Mouse (Mus musculus) heart, embryonic 10.5 days (tissue): ENCODE results near the gene Tcaf1. TPM values are rescaled to one million over a fixed set of nuclear protein-coding genes. Genes with fewer than 3 reads are reported as not detected.

Experiments
- DNase-seq: peaks from one replicate; pipeline ENCODE4 v3.0.0-alpha.2; 2017; ENCODE audit warnings: low spot score
- H3K27ac ChIP-seq: fragments of 300-500 bp; sonication (generic); 2 replicates; pipeline ENCODE4 v1.5.1; 2016; ENCODE audit warnings: mild to moderate bottlenecking
- H3K27me3 ChIP-seq: fragments of 300-500 bp; sonication (generic); 2 replicates; pipeline ENCODE4 v1.6.1; 2016; ENCODE audit warnings: mild to moderate bottlenecking; ENCODE audit not compliant: poor library complexity, insufficient read depth, severe bottlenecking
- H3K36me3 ChIP-seq: fragments of 300-500 bp; sonication (generic); 2 replicates; pipeline ENCODE4 v1.6.1; 2016; ENCODE audit warnings: mild to moderate bottlenecking, moderate library complexity
- H3K4me1 ChIP-seq: fragments of 300-500 bp; sonication (generic); 2 replicates; pipeline ENCODE4 v1.6.1; 2016; ENCODE audit warnings: mild to moderate bottlenecking
- H3K4me3 ChIP-seq: fragments of 300-500 bp; sonication (generic); 2 replicates; pipeline ENCODE4 v1.5.1; 2016; ENCODE audit warnings: mild to moderate bottlenecking, moderate library complexity
- H3K9me3 ChIP-seq: fragments of 300-500 bp; sonication (generic); 2 replicates; pipeline ENCODE4 v1.6.1; 2016; ENCODE audit warnings: mild to moderate bottlenecking, moderate library complexity
- WGBS: fragments of 180-500 bp; shearing (Covaris S2); methylation state at CpG from one replicate; pipeline ENCODE4 v1.1.7; 2016; 5-methylcytosine and 5-hydroxymethylcytosine counted together
- polyA plus RNA-seq: library from polyadenylated mRNA; unstranded; fragments of >200 nt; fragmentation: Nextera tagmentation; extraction: Ambion mirVana; gene quantifications from 2 replicates; pipeline ENCODE4 v1.2.1, GENCODE M21; 2016

The Tcaf1 gene
- polyA plus RNA-seq, 1 experiment from 2014 or later: 56.8 TPM

DNA sequence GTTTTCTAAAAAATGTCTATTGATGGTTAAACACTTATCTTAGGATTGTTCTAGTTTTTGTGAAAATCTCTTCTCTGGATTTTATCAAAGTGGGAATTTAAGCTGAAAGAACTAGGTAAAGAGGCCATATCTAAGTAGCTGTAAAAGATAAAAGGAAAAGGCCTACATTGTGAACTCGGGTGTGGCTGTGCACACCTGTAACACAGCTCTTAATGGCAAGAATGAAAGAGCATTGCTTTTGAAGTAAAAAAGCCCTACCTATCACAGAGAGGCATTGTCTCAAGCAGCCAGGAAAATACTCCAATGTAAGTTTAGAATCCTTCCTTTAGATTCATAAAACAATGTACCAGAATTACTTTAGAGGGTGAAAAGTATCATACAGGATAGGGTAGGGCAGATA, 38.1 kb downstream of the Tcaf1 start:
- no peaks in the 10 kb centered on the region for H3K9me3 ChIP-seq
- no peak overlapping the region for H3K27ac ChIP-seq
- H3K27me3 ChIP-seq: no peaks in the 10 kb centered on the region
- H3K36me3 ChIP-seq: peaks cover 58% of the 10 kb centered on the region
- H3K4me1 ChIP-seq: no peaks in the 10 kb centered on the region
- no peak overlapping the region for H3K4me3 ChIP-seq
- DNase-seq: no peak
- 80% methylated on average over 1 of the region's 1 CpGs for WGBS

DNA sequence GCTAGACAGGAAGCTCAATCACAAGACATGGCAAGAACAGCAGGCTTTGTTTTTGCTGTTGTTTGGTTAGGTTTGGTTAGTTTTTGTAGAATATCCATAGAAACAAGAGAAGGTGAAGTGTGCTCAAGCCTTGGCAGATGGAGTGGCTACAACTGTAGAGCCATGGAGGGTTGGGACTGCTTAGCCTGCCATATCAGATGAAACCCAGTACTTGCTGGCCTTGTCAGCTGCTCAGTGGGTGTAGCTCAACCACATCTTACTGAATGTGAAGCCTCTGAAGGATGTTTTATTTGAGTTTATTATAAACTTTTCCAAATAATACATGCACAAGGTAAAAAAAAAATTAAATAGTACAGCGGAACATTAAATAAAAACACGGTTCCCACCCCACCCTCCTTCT, 42.2 kb downstream of the Tcaf1 start:
- Histone ChIP-seq H3K9me3 (no peaks in the 10 kb centered on the region), H3K27ac (no peak overlapping the region), H3K36me3 (peaks cover 19% of the 10 kb centered on the region), H3K4me1 (no peaks in the 10 kb centered on the region), H3K27me3 (no peaks in the 10 kb centered on the region), H3K4me3 (no peak overlapping the region)
- WGBS: 86% methylated on average over 2 of the region's 2 CpGs
- DNase-seq: no peak

DNA sequence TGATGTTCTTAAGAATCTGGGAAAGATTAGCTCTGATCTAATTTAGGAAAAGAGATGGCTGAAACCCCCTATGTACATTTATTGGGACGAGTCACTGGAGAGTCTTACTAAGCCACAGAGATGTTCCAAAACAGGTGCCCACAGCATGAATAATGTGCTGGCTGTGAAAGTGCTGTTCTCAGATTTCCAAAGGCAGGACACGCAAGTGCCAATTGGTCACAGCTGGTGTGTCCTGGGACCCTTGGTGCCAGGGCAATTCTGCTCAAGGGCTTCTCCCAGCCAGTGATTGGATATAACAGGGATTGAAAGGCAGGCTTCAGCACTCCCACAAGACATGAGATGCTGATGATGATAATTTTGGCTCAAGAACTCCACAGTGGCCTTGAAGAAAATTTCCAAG, 48.1 kb downstream of the Tcaf1 start:
- no peaks in the 10 kb centered on the region for H3K36me3 ChIP-seq
- DNase-seq: no peak
- no peaks in the 10 kb centered on the region for H3K27me3 ChIP-seq
- H3K4me1 ChIP-seq: no peaks in the 10 kb centered on the region
- no peak overlapping the region for H3K27ac ChIP-seq
- H3K9me3 ChIP-seq: no peaks in the 10 kb centered on the region
- no peak overlapping the region for H3K4me3 ChIP-seq
- WGBS: 49% methylated on average over 2 of the region's 2 CpGs

DNA sequence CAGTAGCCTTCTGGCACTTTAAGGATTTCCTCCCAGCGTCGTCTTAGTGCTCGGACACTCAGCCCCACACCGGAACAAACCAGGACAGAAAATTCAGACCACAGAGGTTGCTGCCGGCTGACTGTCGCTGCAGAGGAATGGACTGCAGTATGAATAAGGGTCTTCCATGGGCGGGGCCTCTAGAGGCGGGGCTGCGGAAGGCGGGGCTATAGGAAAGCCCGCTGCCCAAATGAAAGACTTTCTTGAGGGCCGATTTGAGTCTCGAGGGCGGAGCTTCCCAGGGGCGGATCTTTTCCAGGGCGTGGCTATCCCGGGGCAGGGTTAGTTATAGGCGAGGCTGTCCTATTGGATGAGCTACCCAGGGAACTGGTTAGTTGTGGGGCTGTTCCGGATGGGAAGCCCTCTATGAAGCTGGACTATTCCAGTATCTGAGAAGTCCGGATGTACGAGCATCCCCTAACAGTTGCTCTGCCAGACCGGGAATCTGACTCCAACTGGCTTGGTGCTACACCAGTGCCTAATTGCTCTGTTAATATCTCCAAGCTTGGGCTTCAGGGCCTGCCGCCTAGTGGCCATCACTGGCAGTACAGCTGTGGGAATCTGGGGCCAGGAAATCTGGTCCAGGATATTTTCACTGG, 64.9 kb downstream of the Tcaf1 start, which contains the start of gene Tcaf2:
TSS of gene Tcaf2 (minus strand) at position 343 of the 638 bp plus-strand sequence.
- Histone ChIP-seq H3K36me3 (no peaks in the 10 kb centered on the region), H3K9me3 (no peaks in the 10 kb centered on the region), H3K27me3 (no peaks in the 10 kb centered on the region), H3K27ac (0 out of 2 replicates have a peak within 1 kb of the TSS, but pooled peaks have one; percentile 10), H3K4me1 (no peaks in the 10 kb centered on the region), H3K4me3 (peak within 1 kb of the TSS; percentile 55)
- peak; percentile 97 for DNase-seq
- WGBS: under 1% methylated on average over 23 of the region's 23 CpGs

DNA sequence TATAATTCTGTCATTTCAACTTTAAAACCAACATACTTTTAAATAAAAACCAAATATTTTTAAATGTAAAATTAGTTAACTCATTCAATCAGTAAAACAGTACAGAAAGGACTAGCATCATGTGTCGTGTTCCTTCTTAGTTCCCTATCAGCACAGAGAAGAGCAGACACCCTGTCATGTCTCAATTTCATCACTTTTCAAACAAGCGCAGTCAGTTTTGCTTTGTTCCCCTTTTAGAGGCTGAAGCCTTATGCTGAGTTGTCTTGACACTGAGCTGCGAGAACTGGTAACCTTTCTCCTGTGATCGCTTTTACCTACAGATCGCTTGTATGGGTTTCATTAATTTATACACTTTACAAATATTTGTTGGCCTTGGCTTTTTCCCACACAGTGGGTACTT, 75.5 kb downstream of the Tcaf1 start:
- H3K9me3 ChIP-seq: no peaks in the 10 kb centered on the region
- H3K27me3 ChIP-seq: no peaks in the 10 kb centered on the region
- 67% methylated on average over 5 of the region's 5 CpGs for WGBS
- no peak overlapping the region for H3K4me3 ChIP-seq
- H3K36me3 ChIP-seq: no peaks in the 10 kb centered on the region
- no peak overlapping the region for H3K27ac ChIP-seq
- H3K4me1 ChIP-seq: no peaks in the 10 kb centered on the region
- DNase-seq: no peak

DNA sequence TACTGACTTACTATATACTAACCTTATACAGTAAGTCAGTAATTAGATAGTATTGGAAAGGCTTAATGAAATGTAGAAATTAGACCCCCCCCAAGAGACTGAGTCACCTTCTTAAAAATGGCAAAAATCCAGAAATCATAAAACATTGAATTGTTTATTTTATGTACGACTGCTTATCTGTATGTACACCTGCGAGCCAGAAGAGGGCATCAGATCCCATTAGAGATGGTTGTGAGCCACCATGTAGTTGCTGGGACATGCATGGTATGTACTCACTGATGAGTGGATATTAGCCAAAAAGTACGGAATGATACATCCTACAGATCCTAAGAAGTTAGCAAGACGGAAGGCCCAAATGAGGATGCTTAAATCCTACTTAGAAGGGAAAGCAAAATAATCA, 78.5 kb downstream of the Tcaf1 start:
- no peak overlapping the region for H3K27ac ChIP-seq
- H3K27me3 ChIP-seq: no peaks in the 10 kb centered on the region
- no peaks in the 10 kb centered on the region for H3K4me1 ChIP-seq
- 72% methylated on average over 4 of the region's 4 CpGs for WGBS
- no peak for DNase-seq
- no peak overlapping the region for H3K4me3 ChIP-seq
- no peaks in the 10 kb centered on the region for H3K36me3 ChIP-seq
- no peaks in the 10 kb centered on the region for H3K9me3 ChIP-seq

Other genes with a start within 250 kb of the Tcaf1 start
- 0.19 TPM in 1 of 2 replicates, not detected in the other for gene Olfr458, start 244.9 kb downstream of the Tcaf1 start, polyA plus RNA-seq
- gene Olfr457, start 233.8 kb downstream of the Tcaf1 start, polyA plus RNA-seq: not detected in 2 replicates
- gene Olfr456, start 222.9 kb downstream of the Tcaf1 start, polyA plus RNA-seq: 0.13 TPM in 1 of 2 replicates, not detected in the other
- gene Olfr455, start 162.5 kb downstream of the Tcaf1 start, polyA plus RNA-seq: not detected in 2 replicates
- not detected in 2 replicates for gene Tcaf3, start 112.4 kb downstream of the Tcaf1 start, polyA plus RNA-seq
- gene Tcaf2, start 64.8 kb downstream of the Tcaf1 start, polyA plus RNA-seq: 3.6 and 3.9 TPM in 2 replicates
- gene Olfr453, start 29.3 kb upstream of the Tcaf1 start, polyA plus RNA-seq: not detected in 2 replicates
- not detected in 2 replicates for gene Olfr38, start 46.3 kb upstream of the Tcaf1 start, polyA plus RNA-seq
- gene Olfr452, start 75.0 kb upstream of the Tcaf1 start, polyA plus RNA-seq: not detected in 2 replicates
- gene Olfr450, start 101.9 kb upstream of the Tcaf1 start, polyA plus RNA-seq: not detected in 2 replicates
- gene Olfr449, start 124.3 kb upstream of the Tcaf1 start, polyA plus RNA-seq: not detected in 2 replicates
- not detected in 2 replicates for gene Olfr448, start 180.4 kb upstream of the Tcaf1 start, polyA plus RNA-seq
- not detected in 2 replicates for gene Olfr447, start 198.8 kb upstream of the Tcaf1 start, polyA plus RNA-seq
- gene Olfr446, start 211.3 kb upstream of the Tcaf1 start, polyA plus RNA-seq: not detected in 2 replicates
- not detected in 2 replicates for gene Olfr444, start 239.0 kb upstream of the Tcaf1 start, polyA plus RNA-seq